Mouse (Mus musculus) gastrocnemius, postnatal 14 days (tissue): Measurements from ENCODE around the gene Rgcc. TPM values are rescaled to one million over a fixed set of nuclear protein-coding genes. Genes with fewer than 3 reads are reported as not detected.

Experiments
- DNase-seq: peaks from one replicate; pipeline ENCODE4 v3.0.0; 2021; ENCODE audit warnings: mixed read lengths
- intact Hi-C: fragments of 180-260 bp; cut with DNase I; formaldehyde crosslinking; loops from one replicate; pipeline ENCODE4 v1.15.1; 2025; ENCODE audit warnings: low total_unique reads
- total RNA-seq, 2 experiments: library from RNA; stranded (reverse); gene quantifications; 2 replicates each; pipeline ENCODE4 v1.2.3; 2021

Gene Rgcc
- total RNA-seq, 2 experiments from 2014 or later = 27.2 to 39.9 TPM

GRCm38 (mm10) chr14:79255786-79256185, 45.7 kb downstream of the Rgcc start:
- no peak for DNase-seq
- intact Hi-C loops = no loop called here

DNA sequence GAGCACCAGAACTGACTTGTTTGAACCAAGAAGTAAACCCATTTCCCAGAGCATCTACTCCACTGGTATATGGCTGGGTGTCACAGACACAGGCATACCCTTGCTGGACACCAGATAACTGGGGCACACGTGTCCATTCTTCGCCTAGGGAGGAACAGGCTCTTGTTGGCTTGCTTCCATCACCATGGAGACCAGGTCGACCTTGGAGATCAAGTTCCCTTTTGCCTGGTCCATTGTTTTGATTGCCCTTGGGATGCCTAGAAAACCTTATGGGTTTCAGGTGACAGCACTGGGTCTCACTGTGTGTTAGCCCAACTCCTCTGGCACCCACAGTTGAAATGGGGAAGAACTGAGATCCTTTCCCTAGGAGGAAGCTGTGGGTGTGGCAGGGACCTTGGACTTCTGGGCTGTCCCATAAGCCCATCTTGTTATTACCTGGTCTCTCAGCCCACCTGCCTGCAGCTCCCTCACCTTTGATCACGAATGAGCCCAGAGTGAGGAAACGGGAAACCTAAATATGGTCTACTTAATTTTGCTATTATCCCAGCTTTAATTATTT, 49.6 kb downstream of the Rgcc start:
- no peak for DNase-seq
- intact Hi-C loops = no loop called here

DNA sequence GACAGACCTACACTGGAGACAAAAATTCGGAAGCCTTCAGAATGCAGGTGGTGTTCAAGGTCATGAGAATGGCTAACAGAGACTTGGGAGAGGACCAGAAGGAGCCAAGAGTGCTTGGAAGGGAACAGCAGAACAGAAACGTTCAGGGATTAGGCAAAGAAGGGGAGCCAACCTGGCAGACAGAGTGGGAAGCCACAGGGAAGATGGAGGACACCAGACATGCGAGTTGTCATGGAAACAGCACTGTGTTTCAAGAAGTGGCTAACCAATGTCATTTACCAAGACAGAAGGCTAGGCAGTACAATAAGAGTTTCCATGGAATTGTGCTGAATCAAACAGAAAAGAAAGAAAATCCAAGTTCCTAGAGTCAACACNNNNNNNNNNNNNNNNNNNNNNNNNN, 56.9 kb downstream of the Rgcc start:
- intact Hi-C loops = no loop called here
- DNase-seq = no peak

GRCm38 (mm10) chr14:79243038-79243883, 58.2 kb downstream of the Rgcc start:
- no peak for DNase-seq
- intact Hi-C loops = no loop called here

DNA sequence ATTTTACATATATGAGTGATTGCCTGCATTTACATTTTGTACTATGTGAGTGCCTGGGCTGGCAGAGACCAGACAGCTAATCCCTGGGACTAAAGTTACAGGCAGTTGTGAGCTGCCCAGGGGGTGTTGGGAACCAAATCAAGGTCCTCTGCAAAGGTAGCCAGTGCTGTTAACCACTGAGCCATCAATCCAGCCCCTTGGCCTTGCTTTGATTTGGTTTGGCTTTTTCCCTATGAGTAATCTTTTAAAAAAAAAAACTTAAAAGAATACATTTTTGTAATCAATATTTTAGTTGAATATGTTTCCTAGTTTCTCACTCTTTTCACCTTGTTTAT, 59.1 kb downstream of the Rgcc start:
- DNase-seq = no peak

DNA sequence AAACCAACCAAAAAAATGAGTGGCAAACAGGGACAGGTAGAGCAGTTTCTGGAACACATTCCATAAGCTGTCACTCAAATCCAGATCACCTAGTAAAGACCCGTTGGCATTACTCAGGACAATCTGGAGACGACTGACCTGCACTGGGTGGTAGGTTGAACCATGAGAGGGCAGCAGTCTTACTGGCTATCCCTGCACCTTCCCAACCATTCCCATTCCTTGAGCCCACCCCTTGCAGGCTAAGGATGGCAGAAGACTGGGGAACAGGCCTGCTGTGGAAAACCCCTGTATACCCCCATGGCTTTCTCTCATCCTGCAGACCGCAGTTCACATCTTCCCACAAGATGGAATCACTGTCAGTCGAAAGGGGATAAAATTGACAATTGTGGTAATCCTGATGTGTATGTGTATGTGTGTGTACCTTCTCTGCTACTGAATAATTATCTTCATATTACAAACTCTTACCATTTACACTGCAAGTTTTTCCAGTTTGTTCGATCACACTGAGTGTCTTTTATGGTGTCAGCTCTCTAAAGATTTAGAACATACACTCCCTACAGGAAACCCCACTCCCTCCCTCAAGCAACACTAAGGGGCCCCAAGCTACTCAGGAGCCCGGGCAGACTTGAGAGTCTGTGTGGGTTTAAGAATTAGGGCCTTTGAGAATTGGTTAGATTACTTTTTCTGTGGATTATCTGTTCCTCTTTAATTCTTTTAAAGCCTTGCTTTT, 59.6 kb downstream of the Rgcc start:
- DNase-seq = no peak
- intact Hi-C loops = no loop called here

More for the DNA sequence above, 59.1 kb downstream of the Rgcc start:
- intact Hi-C loops = no loop called here

- intact Hi-C loops = no loop called here
- no peak for DNase-seq
These were observed 60.3 kb downstream of the Rgcc start for GRCm38 (mm10) chr14:79241057-79241570.

GRCm38 (mm10) chr14:79239402-79239801, 62.0 kb downstream of the Rgcc start:
- intact Hi-C loops = no loop called here
- DNase-seq = no peak

Other genes starting within 250 kb of the Rgcc start
- gene Zfp957, start 54.3 kb downstream of the Rgcc start, total RNA-seq = not detected
- gene Naa16, start 89.1 kb upstream of the Rgcc start, total RNA-seq = 10 to 100 TPM; 14.8 TPM
- gene Mtrf1, start 96.1 kb upstream of the Rgcc start, total RNA-seq = 1 to 10 TPM; 5.4 to 5.8 TPM
- 1 to 10 TPM; 7.1 to 8.0 TPM for gene Kbtbd7, start 124.9 kb upstream of the Rgcc start, total RNA-seq
- under 1 TPM; 0.18 TPM for gene Kbtbd6, start 150.2 kb upstream of the Rgcc start, total RNA-seq
- 1 to 10 TPM; 8.2 to 8.3 TPM for gene Elf1, start 179.5 kb upstream of the Rgcc start, total RNA-seq
- gene Wbp4, start 179.9 kb upstream of the Rgcc start, total RNA-seq = 10 to 100 TPM; 20.0 to 21.2 TPM